Mouse (Mus musculus) C2C12 (cell line): ENCODE measurements around the gene G6pc3.

ENCODE experiments used
- CEBPB ChIP-seq: IDR thresholded peaks from one replicate; pipeline ENCODE4 v1.6.1; 2011; ENCODE audit warnings: low read depth, mild to moderate bottlenecking, control low read depth, moderate library complexity
- CTCF ChIP-seq: IDR thresholded peaks from one replicate; pipeline ENCODE4 v1.5.1; 2011; ENCODE audit not compliant: control insufficient read depth, insufficient read depth, insufficient read length
- MYOD1 ChIP-seq: IDR thresholded peaks from one replicate; pipeline ENCODE4 v1.6.1; 2011; ENCODE audit warnings: low read depth; ENCODE audit not compliant: control insufficient read depth, insufficient read length

- TF ChIP-seq MYOD1 (no peak), CTCF (no peak), CEBPB (no peak)
Observed at GRCm38 (mm10) chr11:102228191-102228545, 38.7 kb downstream of the G6pc3 start.
